Mouse (Mus musculus) frontal cortex, postnatal 14 days (tissue): Measurements from ENCODE around the gene Ring1.
A peak's percentile ranks its signal among the peaks of the same experiment; 100 is the strongest.
"Not testable (repeated sequence)": the region's sequence is repeated elsewhere in the genome, so short reads cannot be mapped to it uniquely, and the experiment has no call there.

Experiments used
- DNase-seq, 2 experiments: peaks; one replicate each; pipeline ENCODE4 v3.0.0; 2022; ENCODE audit warnings: low spot score in 2 of 2

Gene Ring1

DNA sequence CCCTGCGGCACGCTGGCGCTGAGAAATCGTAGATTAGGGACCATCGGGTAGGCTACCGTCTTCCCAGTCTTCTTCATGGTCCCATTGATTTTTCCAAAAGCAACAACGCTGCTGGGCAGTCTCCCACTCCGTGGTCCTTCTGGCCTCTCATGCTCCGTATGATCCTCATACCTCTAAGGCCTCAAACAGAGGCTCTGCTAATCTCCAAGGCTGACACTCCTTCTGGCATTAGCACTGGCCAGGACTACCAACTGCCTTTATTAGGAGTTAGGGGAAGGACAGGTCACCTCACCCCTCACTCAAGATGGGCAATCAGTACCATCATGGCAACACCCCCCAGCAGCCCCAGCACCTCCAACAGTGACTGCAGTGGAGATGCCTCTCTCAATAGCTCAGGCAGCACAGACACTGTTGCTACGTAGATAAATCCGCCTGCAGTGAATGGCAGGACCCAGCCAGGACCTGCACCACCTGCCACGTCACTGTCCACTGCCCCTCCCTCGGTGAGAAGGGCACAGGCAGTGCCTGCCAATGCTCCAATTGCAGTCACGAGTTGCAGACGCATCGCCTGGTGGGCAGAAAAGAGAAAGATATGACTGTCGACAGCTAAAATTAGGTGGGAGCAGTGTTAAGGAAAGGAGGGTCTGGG lies 4.1 kb upstream of the Ring1 start:
- no peak for DNase-seq

GRCm38 (mm10) chr17:34027656-34028223 lies 3.3 kb upstream of the Ring1 start, which contains the start of gene H2-Ke6:
TSS of gene H2-Ke6 (minus strand) at chr17:34028060.
- DNase-seq: peak; percentile 89 to 90

DNA sequence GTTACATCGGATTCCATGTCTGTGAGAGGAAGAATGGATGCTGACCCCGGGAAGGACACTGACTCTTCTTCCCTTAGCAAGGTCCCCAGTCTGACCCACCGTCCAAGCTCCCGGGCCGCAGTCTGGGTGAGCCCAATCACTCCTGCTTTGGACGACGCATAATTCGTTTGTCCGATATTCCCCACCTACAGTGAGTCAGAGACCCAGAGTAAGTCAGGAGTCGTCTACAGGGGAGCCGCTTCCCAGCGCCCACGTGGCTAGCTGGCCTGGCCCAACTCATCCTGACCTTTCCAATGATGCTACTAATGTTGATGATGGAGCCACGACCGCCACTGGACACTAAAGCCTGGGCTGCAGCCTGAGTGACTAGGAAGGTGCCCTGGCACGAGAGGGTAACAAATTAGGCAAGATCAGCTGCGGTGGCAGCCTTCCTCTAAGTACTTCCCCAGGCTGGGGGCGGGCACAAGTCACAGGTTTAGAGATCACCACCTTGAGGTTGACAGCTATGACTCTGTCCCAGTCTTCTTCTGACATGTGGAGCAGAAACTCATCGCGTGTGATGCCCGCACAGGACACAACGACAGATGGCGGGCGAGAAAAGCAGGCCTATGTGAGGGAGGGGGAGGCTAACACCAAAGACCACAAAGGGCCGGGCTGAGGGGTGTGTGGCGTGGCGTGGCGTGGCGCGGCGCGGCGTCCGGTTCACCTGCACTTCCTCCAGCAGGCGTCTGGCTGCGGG lies 2.6 kb upstream of the Ring1 start:
- DNase-seq: peak in 1 of 2 experiments; percentile 23

- no peak for DNase-seq
Observed at GRCm38 (mm10) chr17:34026221-34026620, 1.7 kb upstream of the Ring1 start.

- peak in 1 of 2 experiments; percentile 28 for DNase-seq
Observed at GRCm38 (mm10) chr17:34025756-34026151, 1.3 kb upstream of the Ring1 start.

DNA sequence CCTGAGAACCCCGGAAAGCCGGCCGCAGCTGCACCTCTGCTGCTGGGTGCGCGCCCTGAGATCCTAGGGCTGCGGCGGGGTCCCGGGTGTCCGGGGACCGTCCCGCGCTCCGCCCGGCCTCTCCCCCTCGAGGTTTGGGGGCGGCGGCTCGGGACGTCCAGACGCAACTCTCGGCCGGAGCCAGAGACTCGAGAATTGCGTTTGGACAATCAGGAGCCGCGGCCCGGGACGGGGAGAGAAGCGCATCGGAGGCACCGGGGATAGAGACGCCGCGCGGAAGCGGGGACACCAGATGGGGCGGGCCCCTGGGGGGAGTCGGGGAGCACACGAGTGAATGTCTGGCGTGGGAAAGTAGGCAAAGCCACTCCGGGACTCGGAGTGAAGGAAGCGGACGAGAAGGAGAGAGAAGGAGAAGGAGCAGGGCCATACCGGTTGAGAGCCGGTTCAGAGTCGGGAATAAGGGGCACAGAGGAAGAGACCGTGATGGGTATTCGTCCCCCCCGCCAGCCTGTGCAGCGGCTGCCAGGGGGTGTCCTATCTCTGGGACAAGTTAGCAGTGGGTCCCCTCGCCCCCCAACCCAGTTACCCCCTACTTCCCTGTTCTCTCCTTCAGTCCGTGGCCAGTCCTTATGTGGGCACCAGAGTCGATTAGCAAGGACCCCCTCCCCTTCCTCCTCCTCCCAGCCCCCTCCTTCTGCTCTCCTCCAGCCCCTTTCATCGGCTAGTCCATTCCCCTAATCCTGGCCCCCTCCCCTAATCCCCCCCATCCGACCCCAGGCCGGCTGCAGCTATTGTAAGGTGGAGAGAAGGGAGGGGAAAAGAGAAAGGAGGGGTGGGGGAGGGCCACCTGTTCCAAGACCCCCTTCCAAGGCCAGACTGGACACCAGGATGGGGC lies 628 bp upstream of the Ring1 start:
- DNase-seq: no peak

DNA sequence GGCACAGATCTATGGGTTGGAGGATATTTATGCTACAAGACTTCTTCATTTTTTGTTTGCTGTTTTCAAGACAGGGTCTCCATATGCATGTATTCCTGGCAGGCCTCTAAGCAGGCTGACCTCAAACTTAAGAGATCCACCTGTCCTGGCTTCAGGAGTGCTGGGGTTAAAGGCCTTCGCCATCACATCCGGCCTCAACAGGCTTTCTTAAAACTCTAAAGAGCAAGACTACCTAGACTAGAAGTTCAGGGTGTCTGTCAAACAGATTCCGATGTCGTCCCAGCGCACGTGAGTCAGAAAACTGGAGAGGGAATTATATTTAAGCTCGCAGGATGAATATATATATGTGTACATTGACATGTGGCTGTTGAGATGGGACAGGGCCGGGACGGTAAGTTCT lies 802 bp downstream of the Ring1 start:
- DNase-seq: no peak

DNA sequence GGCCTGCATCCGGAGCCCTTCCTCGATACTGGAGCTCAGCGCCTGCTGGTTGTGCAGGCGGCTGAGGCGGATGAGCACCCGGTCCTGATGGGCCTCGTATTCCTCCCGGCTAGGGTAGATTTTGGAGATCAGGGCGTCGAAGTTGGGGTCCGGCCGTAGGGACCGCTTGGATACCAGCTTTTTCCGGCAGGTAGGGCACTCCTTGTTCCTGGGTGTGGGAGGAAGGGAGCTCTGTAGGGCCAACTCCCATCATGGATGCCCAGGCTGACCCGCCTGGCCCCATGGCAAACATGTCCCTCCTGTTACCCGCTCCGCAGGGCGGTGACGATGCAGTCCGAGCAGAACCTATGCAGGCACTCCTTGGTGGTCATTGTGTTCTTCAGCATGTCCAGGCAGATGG lies 1.5 kb downstream of the Ring1 start:
- no peak for DNase-seq

- no peak for DNase-seq
Observed at GRCm38 (mm10) chr17:34022414-34022783, 2.1 kb downstream of the Ring1 start.

GRCm38 (mm10) chr17:34021539-34022413 lies 2.7 kb downstream of the Ring1 start:
- DNase-seq: no peak

DNA sequence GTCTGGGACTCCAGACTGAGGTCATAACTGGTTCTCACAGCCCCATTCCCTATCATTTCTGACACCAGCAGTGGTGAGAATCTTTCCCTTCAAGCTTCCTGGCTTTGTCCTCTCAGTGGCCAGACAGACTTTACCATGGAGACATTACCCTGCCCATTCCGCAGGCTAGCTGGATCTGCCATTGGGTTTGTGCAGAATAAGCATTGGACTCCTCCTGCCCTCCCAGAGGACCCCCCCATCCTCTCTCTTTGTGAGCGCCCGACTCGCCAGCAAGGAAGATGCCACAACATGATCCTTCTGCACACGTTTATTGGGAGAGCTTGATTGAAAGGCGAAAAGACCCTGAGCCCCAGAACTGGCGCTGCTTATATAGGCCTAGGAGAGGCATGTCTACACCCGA lies 11.0 kb downstream of the Ring1 start:
- DNase-seq: no peak

DNA sequence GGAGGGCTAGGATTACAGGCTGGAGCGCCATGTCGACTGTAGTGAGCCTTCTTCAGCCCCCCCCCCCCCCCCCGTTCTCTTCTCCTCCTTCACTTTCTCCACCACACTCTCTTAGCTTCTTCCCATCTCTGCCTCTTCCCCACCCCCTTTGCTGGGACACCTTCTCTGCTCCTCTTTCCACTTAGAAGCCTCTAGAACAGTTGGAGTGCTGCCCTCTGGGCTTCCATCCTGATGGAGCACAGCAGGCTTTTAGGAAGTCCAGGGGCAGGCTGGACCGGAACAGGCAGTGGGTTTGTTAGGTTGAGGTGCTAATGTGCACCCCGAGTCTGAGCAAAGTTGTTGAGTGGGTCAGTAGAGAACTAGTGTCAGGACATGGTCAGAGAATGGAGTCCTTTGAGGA lies 14.3 kb downstream of the Ring1 start:
- DNase-seq: no peak

DNA sequence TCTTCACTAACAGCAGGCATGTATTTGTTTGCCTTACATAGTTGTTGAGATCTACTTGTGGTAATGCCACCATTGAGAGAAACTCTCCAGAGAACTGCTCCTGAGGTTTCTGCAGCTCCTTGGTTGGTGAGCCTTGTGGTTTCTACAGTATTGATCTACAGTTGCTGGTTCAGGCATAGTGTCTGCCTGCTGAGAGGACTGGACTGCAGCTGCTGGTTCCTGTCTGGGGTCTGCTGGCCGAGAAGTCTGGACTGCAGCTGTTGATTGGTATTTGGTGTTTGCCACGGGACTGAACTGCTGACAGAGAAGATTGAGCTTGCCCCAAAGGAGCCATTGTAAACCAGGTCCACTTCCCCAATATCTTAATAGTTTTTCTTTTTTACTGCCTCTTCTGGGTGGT lies 17.9 kb downstream of the Ring1 start:
- no peak for DNase-seq

- peak in 1 of 2 experiments; percentile 19 for DNase-seq
Observed at GRCm38 (mm10) chr17:34003426-34003825, 21.1 kb downstream of the Ring1 start.

DNA sequence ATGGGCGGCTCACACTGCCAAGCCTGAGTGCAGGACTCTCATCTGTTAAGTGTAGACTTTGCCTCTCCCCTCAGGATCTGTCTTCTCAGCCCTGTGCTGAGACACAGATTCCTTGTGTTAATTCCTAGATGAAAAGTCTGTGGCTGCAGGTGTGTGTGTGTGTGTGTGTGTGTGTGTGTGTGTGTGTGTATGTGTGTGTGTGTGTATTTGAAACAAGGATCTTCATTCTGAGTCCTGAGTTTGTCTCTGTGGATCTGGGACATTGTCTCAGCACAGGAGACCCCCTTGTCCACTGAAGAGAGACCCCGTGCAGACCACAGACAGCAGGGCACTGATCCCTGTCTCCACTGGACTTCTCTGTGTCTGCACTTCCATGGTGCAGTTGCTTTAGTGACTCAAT lies 23.7 kb downstream of the Ring1 start:
- not testable (repeated sequence) for DNase-seq

DNA sequence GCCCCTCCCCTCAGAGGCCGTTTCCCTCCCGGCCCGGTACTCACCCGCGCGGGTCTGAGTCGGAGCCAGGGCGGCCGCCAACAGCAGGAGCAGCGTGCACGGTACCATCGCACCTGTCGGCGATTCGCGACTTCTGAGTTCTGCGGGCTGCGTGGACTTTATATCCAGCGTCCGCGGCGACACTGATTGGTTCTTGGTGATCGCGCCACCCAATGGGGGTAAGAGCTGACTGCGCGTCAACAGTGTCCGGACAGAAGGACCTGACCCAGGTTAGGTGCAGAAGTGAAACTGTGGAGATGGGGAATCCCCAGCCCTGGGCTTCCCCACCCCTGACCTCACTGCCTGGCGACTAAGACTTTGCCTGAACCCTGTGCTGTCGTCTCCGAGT lies 24.3 kb downstream of the Ring1 start, which contains the start of gene H2-K1:
Gene H2-K1, minus strand, starts transcription at position 198 of the 388 bp plus-strand sequence.
- peak; percentile 44 to 53 for DNase-seq

- DNase-seq: no peak
Observed at GRCm38 (mm10) chr17:33999341-34000149, 24.9 kb downstream of the Ring1 start.

- not testable (repeated sequence) for DNase-seq
Observed at GRCm38 (mm10) chr17:33998697-33999096, 25.8 kb downstream of the Ring1 start.

DNA sequence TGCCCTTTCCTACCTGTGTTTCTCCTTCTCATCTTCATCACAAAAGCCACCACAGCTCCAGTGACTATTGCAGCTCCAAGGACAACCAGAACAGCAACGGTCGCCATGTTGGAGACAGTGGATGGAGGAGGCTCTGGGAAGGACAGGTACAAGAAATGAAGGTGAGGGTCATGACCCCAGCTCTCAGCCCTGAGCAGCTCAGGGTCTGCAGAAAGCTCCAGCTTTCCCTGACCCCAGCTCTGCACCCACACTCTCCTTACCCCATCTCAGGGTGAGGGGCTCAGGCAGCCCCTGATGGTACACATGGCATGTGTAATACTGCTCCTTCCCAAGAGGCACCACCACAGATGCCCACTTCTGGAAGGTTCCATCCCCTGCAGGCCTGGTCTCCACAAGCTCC lies 27.5 kb downstream of the Ring1 start:
- not testable (repeated sequence) for DNase-seq

DNA sequence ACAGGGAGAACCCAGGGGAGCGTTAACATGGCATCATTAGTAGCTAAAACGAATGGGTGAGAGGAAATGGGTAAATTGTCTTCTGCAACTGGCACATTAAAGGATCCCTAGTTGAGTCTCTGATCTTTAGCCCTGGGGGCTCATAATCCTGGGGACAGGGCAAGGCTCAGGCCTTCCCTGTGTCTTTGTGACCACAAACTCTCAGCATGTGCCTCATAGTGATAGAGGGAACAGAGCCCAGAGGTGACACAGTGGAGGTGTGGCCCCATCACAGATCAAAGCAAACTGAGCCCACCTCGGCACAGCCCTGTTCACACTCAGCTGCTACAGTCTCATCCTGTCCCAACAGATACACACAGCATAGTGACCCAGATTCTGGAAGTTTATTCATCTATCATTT lies 28.8 kb downstream of the Ring1 start:
- DNase-seq: no peak
